ENCODE assay signal across 14 mouse cellular contexts in genomic region chr2:179655506-179655905, GRCm38 (mm10).
"Had no signal": no experiment of that assay in that cellular context is flagged by ENCODE, and none has a peak within 500 bp of the region (broad histone marks: within the 10 kb centered on the region; RNA-seq: fewer than 3 reads in every experiment).

No protein-coding gene starts in this region.

- DNase-seq: lung, adult 18-20 months; lung, embryonic 14.5 days; lung, postnatal 10 days; lung, postnatal 4 days; right cerebral cortex, postnatal 14 days; thymus, adult 2 months; thymus, postnatal 25 days; thymus, postnatal 4 days had no signal

- H3K4me3 ChIP-seq: midbrain, embryonic 10.5 days; midbrain, embryonic 12.5 days; midbrain, embryonic 15.5 days; neural tube, embryonic 12.5 days; stomach, embryonic 15.5 days had no signal

- H3K4me1 ChIP-seq: midbrain, embryonic 12.5 days; neural tube, embryonic 12.5 days; stomach, embryonic 15.5 days had no signal

- ATAC-seq: midbrain, embryonic 15.5 days had no signal

- H3K36me3 ChIP-seq: midbrain, embryonic 10.5 days; midbrain, embryonic 12.5 days; midbrain, embryonic 15.5 days; neural tube, embryonic 12.5 days; stomach, embryonic 15.5 days had no signal

- H3K27me3 ChIP-seq: midbrain, embryonic 15.5 days; stomach, embryonic 15.5 days had no signal

- H3K27ac ChIP-seq: midbrain, embryonic 10.5 days; midbrain, embryonic 12.5 days; midbrain, embryonic 15.5 days; neural tube, embryonic 12.5 days; stomach, embryonic 15.5 days; stomach, postnatal 0 days had no signal
